In genomic region chr19:58016561-58017453, GRCm38 (mm10) we compare ENCODE assay signal across 11 mouse cellular contexts.
A peak's percentile ranks its signal among the peaks of the same experiment; 100 is the strongest.
DNase-seq lines count a peak whose midpoint lies in the region; ATAC-seq and TF ChIP-seq lines count a peak whose summit lies in the region.
"Had no signal": no experiment of that assay in that cellular context is flagged by ENCODE, and none has a peak within 500 bp of the region (broad histone marks: within the 10 kb centered on the region; RNA-seq: fewer than 3 reads in every experiment).

No protein-coding gene starts in this region.

- no peak overlapping the region for H3ac ChIP-seq in myocyte (ENCODE audit: control insufficient read depth, insufficient read length)

- no peaks in the 10 kb centered on the region for H3K36me3 ChIP-seq in myocyte (ENCODE audit: control insufficient read depth, insufficient read depth)
- H3K36me3 ChIP-seq: forebrain, embryonic 10.5 days had no signal

- TF ChIP-seq POLR2A in myocyte (IDR thresholded peaks at IDR 0.05; ENCODE audit: insufficient read length, low read depth): no peak

- intact Hi-C loops in heart, postnatal 14 days (cut with DNase I): no loop called here

- no peaks in the 10 kb centered on the region for H3K27me3 ChIP-seq in myocyte (ENCODE audit: control insufficient read depth, insufficient read depth, insufficient read length)
- H3K27me3 ChIP-seq: megakaryocyte, embryonic 14.5 days had no signal

- no peak overlapping the region for H3K4me3 ChIP-seq in myocyte
- H3K4me3 ChIP-seq: forebrain, embryonic 10.5 days; megakaryocyte, embryonic 14.5 days had no signal

- peak overlapping the region; percentile 58 for H3K4me2 ChIP-seq in myocyte (ENCODE audit: low read depth)

- DNase-seq in adrenal gland, postnatal 14 days: peak; percentile 41
- DNase-seq in adrenal gland, adult 18-20 months (ENCODE audit: low spot score in 2 of 2): no peak
- DNase-seq in retina, postnatal 1 day: peak; percentile 18
- DNase-seq in retina, embryonic 14.5 days (ENCODE audit: low spot score): no peak
- DNase-seq in heart, postnatal 14 days: peak; percentile 52 to 60
- no peak for DNase-seq in thymus, adult 18-20 months
- DNase-seq: cerebellum, adult 2 months had no signal

- no peak for ATAC-seq in erythroblast, adult 5-6 weeks (replicated peaks; ENCODE audit: low FRiP score, poor library complexity, severe bottlenecking)

- H3K79me2 ChIP-seq in myocyte (ENCODE audit: control insufficient read depth, insufficient read depth): no peaks in the 10 kb centered on the region

TF ChIP-seq in myocyte, 11 proteins besides CTCF, POLR2A, EP300 and RAD21:
- TF ChIP-seq TCF12 (IDR thresholded peaks at IDR 0.05; ENCODE audit: insufficient read depth, poor library complexity, severe bottlenecking) (peak; percentile 27), USF1 (IDR thresholded peaks at IDR 0.05; ENCODE audit: low read depth) (no peak), MAX (IDR thresholded peaks at IDR 0.05; ENCODE audit: low read depth) (peak; percentile 54), MYOG (IDR thresholded peaks at IDR 0.05; ENCODE audit: control insufficient read depth in 1 of 3, insufficient read depth in 1 of 3, insufficient read length in 2 of 3, low read depth in 2 of 3) (peak in 1 of 3 experiments; percentile 17), POLR2AphosphoS2 (IDR thresholded peaks at IDR 0.05; ENCODE audit: insufficient read length, low read depth) (no peak), MYOD1 (IDR thresholded peaks at IDR 0.05; ENCODE audit: control insufficient read depth in 1 of 3, insufficient read length in 2 of 3, low read depth in 2 of 3) (peak in 2 of 3 experiments; percentile 74 to 78), CEBPB (IDR thresholded peaks at IDR 0.05; ENCODE audit: insufficient read depth, poor library complexity, severe bottlenecking) (peak; percentile 100)

Comparison
In these comparisons a context has a peak if more than half of its experiments do, and no peak if none do; other contexts are left out.
1. DNase-seq: peak in adrenal gland, postnatal 14 days (single experiment), retina, postnatal 1 day (single experiment) and heart, postnatal 14 days (2 of 2); none in adrenal gland, adult 18-20 months (0 of 2), retina, embryonic 14.5 days (single experiment) and thymus, adult 18-20 months (0 of 2).